Mouse (Mus musculus): ENCODE data around the gene Dnajc17.

Gene Dnajc17

GRCm38 (mm10) chr2:119156681-119157572 lies 51.7 kb downstream of the Dnajc17 start, which contains the start of gene Rmdn3:
Gene Rmdn3, minus strand, starts transcription at chr2:119157034.
- DNase-seq, result peak; percentile 99

- no peak for DNase-seq
Measured at GRCm38 (mm10) chr2:119156081-119156680, 52.4 kb downstream of the Dnajc17 start.

DNA sequence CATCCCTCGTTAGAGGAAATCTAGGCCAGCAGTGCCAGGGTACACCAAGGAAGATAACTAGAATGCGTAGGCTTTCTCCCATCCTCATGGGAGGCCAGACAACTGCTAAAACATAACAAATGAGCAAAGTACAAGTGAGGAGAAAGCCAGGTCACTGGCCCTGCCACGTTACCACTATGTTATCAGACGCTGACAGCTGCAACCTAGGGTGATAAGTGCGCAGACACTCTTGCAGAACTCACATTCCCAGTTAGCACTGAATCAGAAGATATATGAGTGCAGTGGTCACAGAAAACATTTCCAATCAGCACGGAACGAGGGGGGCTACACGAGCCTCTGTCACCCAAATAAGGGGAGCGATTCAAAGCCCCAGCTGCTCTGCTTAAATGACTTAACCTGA lies 53.2 kb downstream of the Dnajc17 start:
- DNase-seq, result no peak

DNA sequence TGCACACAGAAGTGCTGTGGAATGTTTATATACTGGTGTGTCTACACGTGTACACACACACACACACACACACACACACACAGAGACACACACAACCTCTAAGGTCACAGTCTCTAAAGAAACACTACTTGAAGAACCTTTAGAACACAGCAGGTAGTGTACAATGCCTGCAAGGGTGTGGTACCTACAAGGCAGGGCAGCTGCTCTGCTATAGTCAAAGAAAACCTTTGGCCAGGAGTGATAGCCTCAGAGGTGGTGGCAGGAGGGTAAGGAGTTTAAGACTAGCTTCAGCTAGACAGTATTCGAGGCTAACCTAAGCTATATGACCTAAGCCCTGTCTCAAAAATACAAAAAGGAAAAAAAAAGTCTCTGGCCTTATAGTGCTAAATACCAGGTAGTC lies 53.9 kb downstream of the Dnajc17 start:
- DNase-seq, result no peak

GRCm38 (mm10) chr2:119152255-119152654 lies 56.3 kb downstream of the Dnajc17 start:
- no peak for DNase-seq

DNA sequence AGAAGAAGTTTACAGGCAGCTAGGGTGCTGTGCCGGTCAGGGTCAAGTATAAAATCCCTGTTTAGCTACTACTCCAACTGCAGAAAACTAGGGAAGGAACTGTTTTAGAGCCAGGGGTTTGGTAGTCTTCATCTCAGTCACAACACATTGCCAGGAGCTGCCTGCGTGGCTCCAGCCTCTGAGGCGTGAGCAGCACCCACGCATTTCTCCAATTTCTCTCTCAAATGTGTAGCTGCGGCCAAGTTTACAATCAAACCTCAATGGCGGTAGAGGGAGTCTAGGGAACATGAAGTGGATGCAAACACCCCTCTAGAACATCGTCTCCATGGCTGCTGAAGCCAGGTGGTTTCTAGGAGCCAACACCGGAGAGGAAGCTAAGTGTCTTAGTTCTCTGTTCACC lies 60.8 kb downstream of the Dnajc17 start:
- no peak for DNase-seq

DNA sequence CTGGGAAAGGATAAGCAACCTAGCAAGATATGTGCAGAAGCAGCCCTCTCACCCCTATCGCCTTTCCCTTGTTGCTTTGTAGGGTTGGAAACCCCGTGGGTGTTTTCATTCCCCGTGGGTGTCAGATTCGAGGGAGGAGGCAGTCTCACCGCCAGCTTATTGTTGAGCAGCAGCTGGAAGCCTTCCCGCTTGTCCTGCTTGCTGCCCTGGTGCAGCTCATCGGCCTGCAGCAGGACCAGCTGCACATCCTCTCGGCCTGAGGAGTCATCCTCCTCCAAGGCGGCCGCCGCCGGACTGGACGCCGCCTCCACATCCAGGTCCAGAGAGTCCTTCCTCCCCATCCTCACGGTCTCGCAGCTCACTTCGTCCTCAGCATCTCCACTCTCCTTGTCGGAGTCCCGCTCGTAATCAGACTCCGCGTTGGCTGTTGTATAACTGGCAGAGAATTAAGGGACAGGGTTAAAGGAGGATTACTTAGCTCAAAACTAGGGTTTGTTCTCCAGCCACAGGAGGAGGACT lies 61.4 kb downstream of the Dnajc17 start:
- peak; percentile 91 for DNase-seq

DNA sequence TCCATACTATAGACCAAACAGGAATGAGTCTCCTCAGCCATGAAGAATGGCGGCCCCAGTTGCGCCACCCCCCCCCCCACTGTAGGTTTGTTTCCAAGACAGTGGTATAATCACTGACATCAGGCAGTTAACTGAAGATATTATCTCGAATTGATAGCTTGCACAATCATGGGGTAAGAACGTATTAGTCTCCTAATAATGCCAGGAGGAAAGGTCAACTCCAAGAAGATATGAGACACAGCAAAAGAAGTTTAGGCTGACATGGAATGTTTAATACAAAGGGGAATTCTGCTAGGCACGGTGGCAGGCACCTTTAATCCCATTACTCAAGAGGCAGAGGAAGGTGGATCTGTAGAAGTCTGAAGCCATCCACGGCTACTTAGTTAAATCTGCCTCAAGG lies 62.2 kb downstream of the Dnajc17 start:
- no peak for DNase-seq

DNA sequence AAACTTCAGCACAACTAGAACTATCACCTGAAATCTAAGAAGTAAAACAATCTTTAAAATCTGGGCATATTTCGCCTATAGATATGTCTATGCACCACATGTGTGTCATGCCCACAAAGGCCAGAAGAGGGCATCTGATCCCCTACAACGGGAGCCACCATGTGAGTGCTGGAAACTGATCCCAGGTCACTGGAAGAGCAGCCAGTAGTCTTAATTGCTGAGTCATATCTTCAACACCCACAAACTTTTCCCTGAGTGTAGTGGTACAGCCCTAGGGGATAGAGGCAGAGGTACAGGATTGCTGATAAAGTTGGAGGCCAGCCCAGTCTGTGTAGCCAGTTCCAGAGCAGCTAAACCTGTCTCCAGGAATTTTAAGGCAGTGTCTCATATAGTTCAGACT lies 63.4 kb downstream of the Dnajc17 start:
- no peak for DNase-seq

DNA sequence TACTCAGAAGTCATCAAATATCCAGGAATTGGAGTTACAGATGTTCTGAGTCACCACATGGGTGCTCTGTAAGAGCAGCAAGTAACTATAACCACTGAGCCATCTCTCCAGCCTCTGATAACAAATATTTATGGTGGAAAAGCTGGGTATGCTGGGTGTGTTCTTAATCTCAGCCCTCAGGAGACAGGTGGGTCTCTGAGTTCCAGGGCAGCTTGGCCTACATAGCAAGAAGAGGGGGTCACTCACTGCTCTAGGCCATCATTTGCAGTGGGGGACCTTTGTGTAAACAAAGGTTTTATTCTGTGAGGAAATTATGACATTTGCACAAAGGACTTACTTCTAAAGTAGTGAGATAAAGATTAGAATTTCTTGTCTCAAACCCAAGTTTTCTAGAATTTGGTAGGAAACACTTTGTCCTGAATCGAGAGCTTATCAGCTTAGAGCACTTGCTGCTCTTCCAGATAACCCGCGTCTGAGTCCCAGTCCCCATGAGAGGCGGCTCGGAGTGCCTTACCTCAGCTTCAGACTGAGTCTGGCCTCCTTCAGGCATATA lies 72.2 kb downstream of the Dnajc17 start:
- DNase-seq, result no peak
